Mouse (Mus musculus) cortical plate, adult 2 months (tissue): ENCODE results near the gene Il6st.

ENCODE experiments used
- CTCF ChIP-seq: fragments of 200-500 bp; IDR thresholded peaks from 2 replicates; pipeline ENCODE4 v1.5.1; 2011; ENCODE audit warnings: mild to moderate bottlenecking, control low read depth, low read length; ENCODE audit not compliant: insufficient read depth; ENCODE audit errors: extremely low read depth
- POLR2A ChIP-seq: fragments of 200-500 bp; IDR thresholded peaks from 2 replicates; pipeline ENCODE4 v1.6.1; 2011; ENCODE audit warnings: mild to moderate bottlenecking, low read length, control low read depth; ENCODE audit not compliant: insufficient read depth; ENCODE audit errors: extremely low read depth

GRCm38 (mm10) chr13:112514546-112514945 is 50.7 kb downstream of the Il6st start:
- no peak for TF ChIP-seq POLR2A
- no peak for TF ChIP-seq CTCF
